Comparison of ENCODE assay signal across 8 mouse cellular contexts in genomic region chr12:108255511-108255919, GRCm38 (mm10). TPM values are rescaled to one million over a fixed set of nuclear protein-coding genes. Genes with fewer than 3 reads are reported as not detected.
DNase-seq lines count a peak whose midpoint lies in the region; ATAC-seq lines count a peak whose summit lies in the region.

No protein-coding gene starts in this region.

- peak; percentile 76 for DNase-seq in cerebellum, adult 11-12 months
- DNase-seq in cerebellum, adult 8-10 months: no peak
- DNase-seq in right cerebral cortex, adult 18-20 months: peak; percentile 65
- DNase-seq in right cerebral cortex, postnatal 25 days: no peak
- peak; percentile 75 for DNase-seq in mesoderm, embryonic 11.5 days (ENCODE audit: low read depth, low spot score)
- no peak for DNase-seq in c-Kit-positive CD71-positive TER-119-positive erythroid progenitor cells, embryonic 14.5 days (ENCODE audit: low spot score)
- DNase-seq in urinary bladder, postnatal 4 days (ENCODE audit: low spot score in 2 of 2): no peak

- H3K27ac ChIP-seq in hindbrain, embryonic 15.5 days (replicated peaks): peak overlapping the region; percentile 71

- peaks cover 72% of the 10 kb centered on the region for H3K4me1 ChIP-seq in hindbrain, embryonic 15.5 days (replicated peaks)

- no peaks in the 10 kb centered on the region for H3K9me3 ChIP-seq in hindbrain, embryonic 15.5 days

- H3K36me3 ChIP-seq in hindbrain, embryonic 15.5 days: no peaks in the 10 kb centered on the region

- H3K4me2 ChIP-seq in hindbrain, embryonic 15.5 days: peak overlapping the region; percentile 21

- H3K4me3 ChIP-seq in hindbrain, embryonic 15.5 days: no peak overlapping the region

- peak; percentile 42; the same call in 1 of the 2 replicates for ATAC-seq in hindbrain, embryonic 15.5 days (ENCODE audit: low FRiP score, low read depth)

- 8% methylated on average over 8 of the region's 8 CpGs for WGBS in hindbrain, embryonic 15.5 days

- H3K27me3 ChIP-seq in hindbrain, embryonic 15.5 days: no peaks in the 10 kb centered on the region

- H3K9ac ChIP-seq in hindbrain, embryonic 15.5 days: no peak overlapping the region

RNA-seq across cellular contexts. Expression of gene Ccdc85c, which starts 19.7 kb away (rescaled TPM):
- polyA plus RNA-seq in hindbrain, embryonic 15.5 days (2015; fragmentation: Nextera tagmentation; extraction: Ambion mirVana): 13.7 and 14.7 TPM in 2 replicates

RNA-seq across cellular contexts. Expression of gene Hhipl1, which starts 50.6 kb away (rescaled TPM):
- polyA plus RNA-seq in hindbrain, embryonic 15.5 days (2015; fragmentation: Nextera tagmentation; extraction: Ambion mirVana): 2.7 and 2.9 TPM in 2 replicates

Comparison
In these comparisons a context has a peak if more than half of its experiments do, and no peak if none do; other contexts are left out.
1. DNase-seq: peak in cerebellum, adult 11-12 months (single experiment), right cerebral cortex, adult 18-20 months (single experiment) and mesoderm, embryonic 11.5 days (single experiment); none in cerebellum, adult 8-10 months (single experiment), right cerebral cortex, postnatal 25 days (single experiment), c-Kit-positive CD71-positive TER-119-positive erythroid progenitor cells, embryonic 14.5 days (single experiment) and urinary bladder, postnatal 4 days (0 of 2).